Mouse (Mus musculus) megakaryocyte, embryonic 14.5 days (primary cell): ENCODE measurements around the gene Usp29.

Experiments
- FLI1 ChIP-seq: IDR thresholded peaks from 2 replicates; pipeline ENCODE4 v1.6.1; 2012; ENCODE audit warnings: low read length, inconsistent platforms, mixed read lengths
- GATA1 ChIP-seq: IDR thresholded peaks from 3 replicates; pipeline ENCODE4 v1.6.1; 2012; ENCODE audit warnings: mixed read lengths, low read length, inconsistent platforms, borderline replicate concordance

DNA sequence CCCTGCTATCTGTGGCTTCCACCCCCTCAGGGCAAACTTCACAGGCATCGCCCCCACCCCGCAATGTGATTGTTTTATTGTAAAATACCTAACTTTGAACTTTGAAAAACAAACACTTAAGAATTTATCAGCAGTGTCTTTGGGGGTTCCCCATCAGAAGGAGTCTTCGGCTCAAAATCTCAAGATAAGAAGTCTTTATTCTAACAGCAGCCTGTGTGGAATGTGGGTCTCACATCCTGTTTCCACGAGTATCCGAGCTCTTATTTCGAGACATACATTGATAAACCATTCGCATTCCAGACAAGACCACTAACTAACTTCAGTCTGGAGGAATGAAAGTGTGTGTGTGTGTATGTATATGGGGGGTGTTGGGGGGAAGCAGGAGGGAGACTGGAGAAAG lies 180.1 kb downstream of the Usp29 start:
- TF ChIP-seq FLI1 (no peak), GATA1 (no peak)
